Mouse (Mus musculus): Measurements from ENCODE around the gene Polr3c. TPM values are rescaled to one million over a fixed set of nuclear protein-coding genes. Genes with fewer than 3 reads are reported as not detected.
"Not testable (repeated sequence)": the region's sequence is repeated elsewhere in the genome, so short reads cannot be mapped to it uniquely, and the experiment has no call there.

The Polr3c gene
- polyA plus RNA-seq, 1 experiment from 2014 or later: 11.6 TPM

- ATAC-seq: peak; percentile 95
- WGBS (ENCODE audit: insufficient replicate concordance): under 1% methylated on average over 73 of the region's 85 CpGs
- H3K27me3 ChIP-seq (ENCODE audit: insufficient read depth, low read length): no peaks in the 10 kb centered on the region
Measured at GRCm38 (mm10) chr3:96696766-96697732, 30.4 kb downstream of the Polr3c start.

DNA sequence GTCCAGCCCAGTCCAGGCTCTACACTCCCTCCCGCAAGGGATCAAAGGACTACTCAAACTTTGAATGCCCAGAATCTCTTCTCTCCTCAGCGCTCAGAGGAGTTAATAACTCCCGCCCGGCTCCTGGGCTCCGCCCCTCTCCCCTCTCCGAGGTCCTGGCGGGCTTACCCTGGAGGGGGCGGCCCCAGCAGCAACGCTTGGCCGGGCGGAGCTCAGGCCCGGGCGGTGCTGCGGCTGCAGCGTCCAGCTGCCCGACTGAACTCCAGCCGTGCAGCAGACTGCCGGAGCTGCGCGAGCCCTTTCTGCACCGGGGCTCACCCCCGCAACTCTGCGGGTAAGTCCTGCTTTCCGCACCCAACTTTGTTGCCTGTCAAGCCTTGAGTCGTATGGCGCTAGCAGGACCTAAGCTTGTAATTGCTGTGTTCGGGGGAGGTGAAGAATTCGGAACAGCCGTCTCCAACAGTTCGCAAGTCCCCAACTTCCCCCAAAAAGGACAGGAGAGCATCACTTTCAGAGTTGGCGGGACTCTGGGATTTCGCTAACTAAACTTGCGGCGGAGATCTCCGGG, 31.1 kb downstream of the Polr3c start, which contains the start of gene Pias3:
Pias3 (plus strand) TSS at position 187 of the 568 bp plus-strand sequence.
- peak within 1 kb of the TSS; percentile 83 for H3K9ac ChIP-seq (replicated peaks)
- H3K4me2 ChIP-seq (ENCODE audit: low read depth, low read length): peak within 1 kb of the TSS; percentile 96
- WGBS (ENCODE audit: insufficient replicate concordance): under 1% methylated on average over 35 of the region's 35 CpGs
- peaks cover 12% of the 10 kb centered on the region for H3K4me1 ChIP-seq (ENCODE audit: insufficient read depth)
- H3K9me3 ChIP-seq (ENCODE audit: low read length): no peaks in the 10 kb centered on the region
- H3K27me3 ChIP-seq (ENCODE audit: insufficient read depth, low read length): no peaks in the 10 kb centered on the region
- peaks cover 5% of the 10 kb centered on the region for H3K36me3 ChIP-seq (replicated peaks; ENCODE audit: insufficient read depth, low read length)
- ATAC-seq: peak; percentile 75
- TF ChIP-seq EP300 (IDR thresholded peaks at IDR 0.05; ENCODE audit: low read depth): no peak
- peak within 1 kb of the TSS; percentile 86 for H3K27ac ChIP-seq (ENCODE audit: low read depth)
- peak within 1 kb of the TSS; percentile 98 for H3K4me3 ChIP-seq (ENCODE audit: low read depth, low read length)
- peak; percentile 85 for DNase-seq

More at GRCm38 (mm10) chr3:96696766-96697732, 30.4 kb downstream of the Polr3c start:
- Histone ChIP-seq H3K36me3 (replicated peaks; ENCODE audit: insufficient read depth, low read length) (peaks cover 13% of the 10 kb centered on the region), H3K9ac (replicated peaks) (peak overlapping the region; percentile 83), H3K4me2 (ENCODE audit: low read depth, low read length) (peak overlapping the region; percentile 96), H3K4me3 (ENCODE audit: low read depth, low read length) (peak overlapping the region; percentile 98), H3K4me1 (ENCODE audit: insufficient read depth) (peaks cover 12% of the 10 kb centered on the region), H3K9me3 (ENCODE audit: low read length) (no peaks in the 10 kb centered on the region), H3K27ac (ENCODE audit: low read depth) (peak overlapping the region; percentile 86)
- TF ChIP-seq CTCF (IDR thresholded peaks at IDR 0.05; ENCODE audit: low read depth) (no peak), EP300 (IDR thresholded peaks at IDR 0.05; ENCODE audit: low read depth) (no peak)
- peak; percentile 92 for DNase-seq

- Histone ChIP-seq H3K9ac (replicated peaks) (no peak overlapping the region), H3K27me3 (ENCODE audit: insufficient read depth, low read length) (no peaks in the 10 kb centered on the region)
- WGBS (ENCODE audit: insufficient replicate concordance): 32% methylated on average over 1 of the region's 1 CpGs
Measured at GRCm38 (mm10) chr3:96693579-96693978, 33.8 kb downstream of the Polr3c start.

DNA sequence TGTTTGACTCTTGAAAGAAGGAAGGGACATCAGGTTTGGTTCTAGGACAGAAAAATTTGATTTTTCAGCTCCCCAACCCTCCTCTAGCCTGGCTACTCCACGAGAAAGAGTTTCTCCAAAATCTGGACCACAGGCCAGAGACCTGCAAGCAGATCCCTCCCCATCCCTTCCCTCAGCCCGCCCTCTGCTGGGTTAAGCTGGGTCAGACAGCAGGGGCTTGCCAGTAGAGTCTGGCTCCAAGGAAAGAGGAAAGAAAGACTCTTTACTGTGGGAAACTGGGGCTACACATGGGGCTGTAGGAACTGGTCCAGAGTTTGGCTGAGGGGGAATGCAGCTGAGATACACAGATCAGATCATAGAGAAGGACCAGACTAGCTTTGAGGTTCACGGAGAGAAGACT, 34.9 kb downstream of the Polr3c start:
- DNase-seq (peak; percentile 29), ATAC-seq (no peak)
- Histone ChIP-seq H3K27me3 (ENCODE audit: insufficient read depth, low read length) (no peaks in the 10 kb centered on the region), H3K4me3 (ENCODE audit: low read depth, low read length) (no peak overlapping the region), H3K9ac (replicated peaks) (no peak overlapping the region), H3K27ac (ENCODE audit: low read depth) (no peak overlapping the region), H3K9me3 (ENCODE audit: low read length) (no peaks in the 10 kb centered on the region), H3K36me3 (replicated peaks; ENCODE audit: insufficient read depth, low read length) (no peaks in the 10 kb centered on the region), H3K4me1 (ENCODE audit: insufficient read depth) (peaks cover 7% of the 10 kb centered on the region), H3K4me2 (ENCODE audit: low read depth, low read length) (no peak overlapping the region)
- WGBS (ENCODE audit: insufficient replicate concordance): 27% methylated on average over 3 of the region's 3 CpGs
- TF ChIP-seq EP300 (IDR thresholded peaks at IDR 0.05; ENCODE audit: low read depth): no peak
- peak; percentile 40 for TF ChIP-seq CTCF (IDR thresholded peaks at IDR 0.05; ENCODE audit: low read depth)

More at GRCm38 (mm10) chr3:96693579-96693978, 33.8 kb downstream of the Polr3c start:
- ATAC-seq: no peak
- Histone ChIP-seq H3K4me1 (ENCODE audit: insufficient read depth) (peaks cover 12% of the 10 kb centered on the region), H3K36me3 (replicated peaks; ENCODE audit: insufficient read depth, low read length) (no peaks in the 10 kb centered on the region), H3K4me3 (ENCODE audit: low read depth, low read length) (no peak overlapping the region), H3K9me3 (ENCODE audit: low read length) (no peaks in the 10 kb centered on the region), H3K27ac (ENCODE audit: low read depth) (no peak overlapping the region), H3K4me2 (ENCODE audit: low read depth, low read length) (no peak overlapping the region)
- TF ChIP-seq EP300 (IDR thresholded peaks at IDR 0.05; ENCODE audit: low read depth): no peak
- no peak for TF ChIP-seq CTCF (IDR thresholded peaks at IDR 0.05; ENCODE audit: low read depth)
- no peak for DNase-seq

DNA sequence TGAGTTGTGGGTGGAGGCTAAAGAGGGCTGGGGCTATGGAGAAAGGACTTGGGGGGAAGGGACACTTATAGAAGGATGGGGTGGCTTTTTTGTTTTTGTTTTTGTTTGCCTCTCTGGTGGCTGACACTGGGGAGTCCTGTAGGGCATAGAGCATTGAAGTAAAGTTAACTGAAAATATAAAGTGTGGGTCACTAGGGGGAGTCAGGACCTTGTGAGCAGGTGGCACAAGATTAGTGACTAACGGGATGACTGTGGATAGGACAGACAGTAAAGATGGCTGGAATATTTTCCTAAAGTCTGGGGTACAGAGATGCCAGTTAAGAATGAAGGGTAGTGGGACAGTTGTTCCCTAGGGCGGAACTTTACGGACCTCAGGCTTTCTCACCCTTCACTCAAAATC, 37.1 kb downstream of the Polr3c start:
- no peak for DNase-seq
- Histone ChIP-seq H3K36me3 (replicated peaks; ENCODE audit: insufficient read depth, low read length) (no peaks in the 10 kb centered on the region), H3K4me1 (ENCODE audit: insufficient read depth) (no peaks in the 10 kb centered on the region), H3K9me3 (ENCODE audit: low read length) (no peaks in the 10 kb centered on the region), H3K27me3 (ENCODE audit: insufficient read depth, low read length) (peaks cover 10% of the 10 kb centered on the region; the same call in 1 of the 2 replicates), H3K4me3 (ENCODE audit: low read depth, low read length) (no peak overlapping the region), H3K27ac (ENCODE audit: low read depth) (no peak overlapping the region), H3K4me2 (ENCODE audit: low read depth, low read length) (no peak overlapping the region), H3K9ac (replicated peaks) (no peak overlapping the region)
- WGBS (ENCODE audit: insufficient replicate concordance): 50% methylated on average over 3 of the region's 3 CpGs
- no peak for ATAC-seq
- TF ChIP-seq EP300 (IDR thresholded peaks at IDR 0.05; ENCODE audit: low read depth) (no peak), CTCF (IDR thresholded peaks at IDR 0.05; ENCODE audit: low read depth) (peak; percentile 54)

DNA sequence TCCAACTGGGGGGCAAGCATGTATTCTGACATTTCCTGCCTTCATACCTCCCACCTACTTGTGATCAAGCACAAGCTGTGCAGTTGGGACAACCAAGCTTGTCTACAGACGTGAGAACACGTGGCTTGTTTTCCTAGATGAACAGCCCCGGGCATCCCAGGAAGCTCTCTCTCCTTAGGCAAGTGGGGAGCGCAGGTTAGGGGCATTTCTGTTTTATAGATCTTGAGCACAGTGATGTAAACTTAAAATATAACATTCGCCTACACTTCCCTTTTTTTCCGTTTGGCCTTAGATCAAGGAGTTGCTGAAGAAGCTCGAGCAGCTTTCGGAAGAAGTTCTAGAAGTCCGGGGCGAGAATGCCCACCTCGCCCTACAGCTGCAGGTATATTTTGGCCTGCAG, 38.6 kb downstream of the Polr3c start:
- Histone ChIP-seq H3K27me3 (ENCODE audit: insufficient read depth, low read length) (peaks cover 22% of the 10 kb centered on the region; the same call in 1 of the 2 replicates), H3K4me3 (ENCODE audit: low read depth, low read length) (no peak overlapping the region), H3K36me3 (replicated peaks; ENCODE audit: insufficient read depth, low read length) (no peaks in the 10 kb centered on the region), H3K9ac (replicated peaks) (no peak overlapping the region), H3K27ac (ENCODE audit: low read depth) (no peak overlapping the region), H3K9me3 (ENCODE audit: low read length) (no peaks in the 10 kb centered on the region), H3K4me2 (ENCODE audit: low read depth, low read length) (no peak overlapping the region), H3K4me1 (ENCODE audit: insufficient read depth) (no peaks in the 10 kb centered on the region; the same call in 1 of the 2 replicates)
- whole genome bisulfite sequencing (ENCODE audit: insufficient replicate concordance): 60% methylated on average over 11 of the region's 11 CpGs
- DNase-seq: no peak
- ATAC-seq: no peak
- TF ChIP-seq EP300 (IDR thresholded peaks at IDR 0.05; ENCODE audit: low read depth) (no peak), CTCF (IDR thresholded peaks at IDR 0.05; ENCODE audit: low read depth) (no peak)

DNA sequence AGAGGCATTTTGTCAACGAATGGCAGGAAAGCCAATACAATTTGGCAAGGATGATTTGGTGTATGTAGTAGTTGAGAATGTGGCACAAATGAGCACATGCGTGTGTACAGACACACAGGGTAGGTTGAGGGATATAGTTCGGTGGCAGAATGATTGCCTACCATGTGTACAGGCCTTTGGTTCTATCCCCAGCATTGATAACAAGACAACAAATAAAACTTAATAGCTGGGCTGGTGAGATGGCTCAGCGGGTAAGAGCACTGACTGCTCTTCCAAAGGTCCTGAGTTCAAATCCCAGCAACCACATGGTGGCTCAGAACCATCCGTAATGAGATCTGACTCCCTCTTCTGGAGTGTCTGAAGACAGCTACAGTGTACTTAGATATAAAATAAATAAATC, 41.4 kb downstream of the Polr3c start:
- WGBS (ENCODE audit: insufficient replicate concordance): 83% methylated on average over 5 of the region's 5 CpGs

More for the DNA sequence above, 41.4 kb downstream of the Polr3c start:
- not testable (repeated sequence) for H3K36me3 ChIP-seq (replicated peaks; ENCODE audit: insufficient read depth, low read length); H3K4me2 ChIP-seq (ENCODE audit: low read depth, low read length); H3K9ac ChIP-seq (replicated peaks); ATAC-seq; H3K4me1 ChIP-seq (ENCODE audit: insufficient read depth); H3K4me3 ChIP-seq (ENCODE audit: low read depth, low read length); H3K27ac ChIP-seq (ENCODE audit: low read depth); DNase-seq; H3K9me3 ChIP-seq (ENCODE audit: low read length)
- H3K27me3 ChIP-seq (ENCODE audit: insufficient read depth, low read length): peaks cover 35% of the 10 kb centered on the region; the same call in 1 of the 2 replicates
